Mouse (Mus musculus): ENCODE data around the gene Atad2b.

Gene Atad2b

DNA sequence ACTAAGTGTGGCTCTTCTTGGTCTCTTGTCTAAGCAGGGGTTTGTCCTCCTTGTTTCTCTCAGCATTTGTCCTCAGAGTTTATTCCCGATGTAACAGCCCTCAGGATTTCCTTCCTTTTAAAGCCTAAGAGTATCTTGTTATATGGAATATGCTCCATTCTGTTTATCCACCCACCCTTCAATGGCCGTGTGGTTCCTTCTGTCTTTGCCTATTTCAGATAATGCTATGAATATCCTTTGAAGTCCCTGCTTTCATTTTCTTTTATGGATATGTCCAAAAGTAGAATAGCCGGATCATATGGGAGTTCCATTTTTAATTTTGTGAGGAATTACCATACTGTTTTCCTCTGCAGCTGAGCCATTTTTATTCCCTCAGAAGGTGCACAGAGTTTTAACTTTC lies 153.0 kb downstream of the Atad2b start:
- TF ChIP-seq CTCF (conservative IDR thresholded peaks at IDR 0.05; ENCODE audit: low read length), result no peak
- no peak for TF ChIP-seq NANOG (IDR thresholded peaks at IDR 0.05; ENCODE audit: borderline replicate concordance, low read length)
- no peak for TF ChIP-seq POU5F1 (IDR thresholded peaks at IDR 0.05; ENCODE audit: borderline replicate concordance, low read length)
- Histone ChIP-seq H3K27me3 (ENCODE audit: insufficient read depth, low read length) (no peaks in the 10 kb centered on the region), H3K9me3 (ENCODE audit: low read length) (peaks cover 19% of the 10 kb centered on the region; the same call in 1 of the 2 replicates), H3K4me3 (replicated peaks; ENCODE audit: low read length) (no peak overlapping the region), H3K36me3 (ENCODE audit: insufficient read depth, low read length) (no peaks in the 10 kb centered on the region), H3K4me1 (replicated peaks; ENCODE audit: low read depth, low read length) (peaks cover 25% of the 10 kb centered on the region)

GRCm38 (mm10) chr12:5073191-5073590 lies 156.0 kb downstream of the Atad2b start:
- peaks cover 19% of the 10 kb centered on the region; the same call in 1 of the 2 replicates for H3K9me3 ChIP-seq (ENCODE audit: low read length)
- H3K4me1 ChIP-seq (replicated peaks; ENCODE audit: low read depth, low read length), result peaks cover 2% of the 10 kb centered on the region
- 0 out of 2 replicates have a peak, but pooled peaks cover 2% of the 10 kb centered on the region for H3K27me3 ChIP-seq (ENCODE audit: insufficient read depth, low read length)
- H3K36me3 ChIP-seq (ENCODE audit: insufficient read depth, low read length), result no peaks in the 10 kb centered on the region
- TF ChIP-seq CTCF (conservative IDR thresholded peaks at IDR 0.05; ENCODE audit: low read length) (no peak), POU5F1 (IDR thresholded peaks at IDR 0.05; ENCODE audit: borderline replicate concordance, low read length) (no peak), NANOG (IDR thresholded peaks at IDR 0.05; ENCODE audit: borderline replicate concordance, low read length) (no peak)
- H3K4me3 ChIP-seq (replicated peaks; ENCODE audit: low read length), result no peak overlapping the region

GRCm38 (mm10) chr12:5081480-5081879 lies 164.3 kb downstream of the Atad2b start:
- H3K4me1 ChIP-seq (replicated peaks; ENCODE audit: low read depth, low read length), result peaks cover 14% of the 10 kb centered on the region
- no peaks in the 10 kb centered on the region for H3K9me3 ChIP-seq (ENCODE audit: low read length)
- no peak for TF ChIP-seq CTCF (conservative IDR thresholded peaks at IDR 0.05; ENCODE audit: low read length)
- TF ChIP-seq NANOG (IDR thresholded peaks at IDR 0.05; ENCODE audit: borderline replicate concordance, low read length), result no peak
- TF ChIP-seq POU5F1 (IDR thresholded peaks at IDR 0.05; ENCODE audit: borderline replicate concordance, low read length), result no peak
- H3K27me3 ChIP-seq (ENCODE audit: insufficient read depth, low read length), result peaks cover 16% of the 10 kb centered on the region
- H3K36me3 ChIP-seq (ENCODE audit: insufficient read depth, low read length), result no peaks in the 10 kb centered on the region
- no peak overlapping the region for H3K4me3 ChIP-seq (replicated peaks; ENCODE audit: low read length)

- Histone ChIP-seq H3K27me3 (ENCODE audit: insufficient read depth, low read length) (peaks cover 16% of the 10 kb centered on the region), H3K36me3 (ENCODE audit: insufficient read depth, low read length) (no peaks in the 10 kb centered on the region), H3K4me3 (replicated peaks; ENCODE audit: low read length) (no peak overlapping the region), H3K9me3 (ENCODE audit: low read length) (no peaks in the 10 kb centered on the region), H3K4me1 (replicated peaks; ENCODE audit: low read depth, low read length) (peaks cover 14% of the 10 kb centered on the region)
- TF ChIP-seq NANOG (IDR thresholded peaks at IDR 0.05; ENCODE audit: borderline replicate concordance, low read length), result no peak
Observed at GRCm38 (mm10) chr12:5084714-5085113, 167.6 kb downstream of the Atad2b start.

DNA sequence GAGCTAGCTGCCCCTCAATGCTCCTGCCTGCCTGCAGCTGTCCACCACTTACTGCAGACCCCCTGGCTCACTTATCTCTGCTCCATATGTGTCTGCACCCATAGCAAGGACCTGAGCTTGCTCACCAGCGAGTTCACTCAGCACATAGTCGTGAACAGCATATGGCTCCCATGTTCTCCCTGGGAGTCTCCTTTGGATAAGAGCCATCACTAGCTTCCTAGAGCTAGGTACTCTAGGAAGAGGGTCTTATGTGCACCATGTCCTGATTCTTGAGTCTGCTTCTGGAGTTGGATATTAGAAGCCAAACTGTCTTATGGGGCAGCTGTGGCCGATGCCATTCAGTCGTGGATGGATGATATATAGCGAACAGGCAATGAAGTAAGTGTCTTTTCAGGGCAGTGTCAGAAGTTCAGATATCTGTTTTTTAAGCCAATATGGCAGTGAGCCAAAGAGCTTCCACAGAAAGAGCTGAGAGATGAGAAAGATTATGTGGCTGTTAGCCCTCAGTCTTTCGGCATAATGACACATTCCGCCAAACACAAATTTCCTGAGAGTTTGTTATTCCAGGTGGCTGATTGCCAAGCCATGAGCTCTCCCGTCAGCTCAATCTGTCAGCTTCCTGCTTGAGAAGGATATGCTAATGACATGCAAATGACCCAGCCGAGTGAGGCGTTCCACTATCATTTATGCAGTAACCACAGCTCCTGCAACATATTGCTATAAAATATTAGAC lies 170.8 kb downstream of the Atad2b start:
- peaks cover 12% of the 10 kb centered on the region for H3K27me3 ChIP-seq (ENCODE audit: insufficient read depth, low read length)
- no peak for TF ChIP-seq POU5F1 (IDR thresholded peaks at IDR 0.05; ENCODE audit: borderline replicate concordance, low read length)
- no peak for TF ChIP-seq CTCF (conservative IDR thresholded peaks at IDR 0.05; ENCODE audit: low read length)
- TF ChIP-seq NANOG (IDR thresholded peaks at IDR 0.05; ENCODE audit: borderline replicate concordance, low read length), result no peak
- no peaks in the 10 kb centered on the region for H3K9me3 ChIP-seq (ENCODE audit: low read length)
- no peak overlapping the region for H3K4me3 ChIP-seq (replicated peaks; ENCODE audit: low read length)
- H3K4me1 ChIP-seq (replicated peaks; ENCODE audit: low read depth, low read length), result peaks cover 12% of the 10 kb centered on the region
- H3K36me3 ChIP-seq (ENCODE audit: insufficient read depth, low read length), result no peaks in the 10 kb centered on the region

DNA sequence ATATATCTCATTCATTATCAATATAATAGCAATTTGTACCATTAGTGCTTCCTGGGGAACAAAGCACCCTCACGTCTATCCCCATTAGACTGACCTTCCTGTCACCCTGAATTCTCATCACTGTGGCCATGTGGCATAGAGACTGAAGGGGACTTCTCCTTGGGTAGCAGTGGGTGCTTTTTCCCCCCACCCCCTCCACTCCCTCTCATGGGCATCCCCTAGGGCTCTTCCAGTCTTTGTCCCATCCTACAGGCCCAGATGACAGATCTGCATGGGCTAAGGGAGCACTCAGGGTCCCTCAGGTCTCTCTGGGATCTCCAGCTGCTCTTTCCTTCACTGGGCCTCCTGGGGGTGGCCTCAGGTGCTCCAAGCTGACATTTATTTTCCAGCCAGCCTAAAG lies 171.5 kb downstream of the Atad2b start:
- Histone ChIP-seq H3K27me3 (ENCODE audit: insufficient read depth, low read length) (peaks cover 5% of the 10 kb centered on the region), H3K4me1 (replicated peaks; ENCODE audit: low read depth, low read length) (peaks cover 9% of the 10 kb centered on the region), H3K36me3 (ENCODE audit: insufficient read depth, low read length) (no peaks in the 10 kb centered on the region), H3K9me3 (ENCODE audit: low read length) (no peaks in the 10 kb centered on the region), H3K4me3 (replicated peaks; ENCODE audit: low read length) (no peak overlapping the region)
- TF ChIP-seq NANOG (IDR thresholded peaks at IDR 0.05; ENCODE audit: borderline replicate concordance, low read length) (no peak), POU5F1 (IDR thresholded peaks at IDR 0.05; ENCODE audit: borderline replicate concordance, low read length) (no peak), CTCF (conservative IDR thresholded peaks at IDR 0.05; ENCODE audit: low read length) (no peak)
